Mouse (Mus musculus) NIH3T3 (cell line): ENCODE data around the gene Foxp1.

Experiments
- DNase-seq: peaks from one replicate; pipeline ENCODE4 v3.0.0-alpha.2; 2012; ENCODE audit warnings: low read depth

The Foxp1 gene

GRCm38 (mm10) chr6:99175377-99175776 lies 347.1 kb downstream of the Foxp1 start:
- DNase-seq = peak; percentile 14

GRCm38 (mm10) chr6:99173902-99174210 lies 348.7 kb downstream of the Foxp1 start:
- DNase-seq = peak; percentile 11

GRCm38 (mm10) chr6:99173066-99173901 lies 349.2 kb downstream of the Foxp1 start:
- no peak for DNase-seq

- no peak for DNase-seq
These were observed 349.9 kb downstream of the Foxp1 start for GRCm38 (mm10) chr6:99172589-99172986.

DNA sequence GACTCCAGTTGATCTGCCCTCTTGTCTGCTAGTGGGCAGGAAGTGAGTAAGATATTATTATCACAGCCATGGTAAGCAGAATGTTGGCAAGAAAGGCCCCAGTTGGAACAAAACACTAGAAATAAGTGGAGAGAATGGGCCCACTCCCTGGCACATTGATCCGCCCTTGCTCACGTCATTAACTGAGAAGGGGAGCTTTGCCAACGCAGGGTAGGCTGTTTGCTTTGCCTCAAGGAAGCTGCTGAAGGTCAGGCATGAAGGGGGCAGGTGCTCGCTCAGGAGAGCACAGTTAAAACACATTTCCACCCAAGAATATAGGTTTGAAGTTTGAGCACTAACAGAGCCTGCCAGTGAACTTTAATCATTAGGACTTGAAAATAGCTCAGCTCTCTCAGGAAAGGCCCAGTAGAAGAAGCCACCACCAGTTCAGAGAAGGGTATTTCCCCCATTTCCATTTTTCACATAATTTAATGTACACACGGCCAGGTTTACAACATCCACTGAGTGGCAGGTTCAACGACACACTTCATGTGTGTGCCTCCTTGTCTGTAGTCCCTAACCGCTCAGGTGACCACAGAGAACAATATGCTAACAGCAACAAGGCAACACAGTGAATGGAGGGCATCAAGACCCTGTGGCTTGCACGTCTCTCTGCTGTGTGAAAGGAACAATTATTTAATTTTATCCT lies 350.5 kb downstream of the Foxp1 start:
- DNase-seq = peak; percentile 33

DNA sequence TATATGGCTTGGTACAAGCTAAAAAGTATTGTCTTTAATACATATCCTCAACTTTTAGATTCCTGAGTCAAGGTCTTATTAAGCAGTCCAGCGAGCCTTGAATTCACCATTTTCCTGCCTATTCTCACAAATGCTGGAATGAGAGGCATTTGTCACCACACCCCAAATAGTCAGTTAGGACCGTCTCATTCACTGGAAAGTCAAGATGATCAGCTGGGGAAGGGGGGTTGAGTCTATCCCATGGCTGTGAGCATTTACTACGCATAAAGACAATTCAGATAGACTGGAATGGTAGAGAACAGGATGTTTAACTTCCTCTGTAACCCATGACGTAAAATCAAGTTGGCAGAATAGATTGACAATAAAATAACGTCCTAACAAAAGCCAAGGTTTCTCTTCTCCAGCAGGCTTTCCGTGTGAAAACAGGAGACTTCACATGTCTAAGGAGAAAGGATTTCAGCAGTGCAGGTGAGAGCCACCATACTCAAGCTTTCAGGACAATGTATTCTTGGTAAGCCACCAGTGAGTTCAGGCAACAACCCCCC lies 351.2 kb downstream of the Foxp1 start:
- DNase-seq = no peak

- no peak for DNase-seq
These were observed 353.8 kb downstream of the Foxp1 start for GRCm38 (mm10) chr6:99168727-99169126.

DNA sequence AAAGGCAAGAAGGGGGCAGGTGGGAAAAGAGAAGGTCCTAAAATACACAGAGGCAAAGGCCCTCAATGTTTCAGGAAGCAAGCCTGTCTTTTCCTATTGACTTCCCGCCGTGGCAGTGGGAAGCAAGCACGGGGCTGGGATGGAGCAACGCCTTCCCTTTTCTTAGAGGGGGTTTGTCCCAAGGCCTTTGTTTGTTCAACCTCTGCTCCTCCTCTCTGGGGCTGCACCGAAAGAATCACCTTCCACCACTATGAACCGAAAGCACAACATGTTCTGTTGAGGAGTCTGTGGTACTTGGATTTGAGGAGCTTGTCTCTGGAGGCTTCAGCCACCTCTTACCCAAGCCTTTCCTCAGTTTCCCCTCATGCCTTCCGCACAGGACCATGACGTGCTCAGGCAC lies 355.5 kb downstream of the Foxp1 start:
- DNase-seq = no peak

- no peak for DNase-seq
These were observed 356.4 kb downstream of the Foxp1 start for GRCm38 (mm10) chr6:99166169-99166568.

GRCm38 (mm10) chr6:99164760-99165159 lies 357.8 kb downstream of the Foxp1 start:
- no peak for DNase-seq

GRCm38 (mm10) chr6:99162716-99163115 lies 359.8 kb downstream of the Foxp1 start:
- DNase-seq = no peak

- DNase-seq = no peak
These were observed 362.2 kb downstream of the Foxp1 start for GRCm38 (mm10) chr6:99160348-99160693.

DNA sequence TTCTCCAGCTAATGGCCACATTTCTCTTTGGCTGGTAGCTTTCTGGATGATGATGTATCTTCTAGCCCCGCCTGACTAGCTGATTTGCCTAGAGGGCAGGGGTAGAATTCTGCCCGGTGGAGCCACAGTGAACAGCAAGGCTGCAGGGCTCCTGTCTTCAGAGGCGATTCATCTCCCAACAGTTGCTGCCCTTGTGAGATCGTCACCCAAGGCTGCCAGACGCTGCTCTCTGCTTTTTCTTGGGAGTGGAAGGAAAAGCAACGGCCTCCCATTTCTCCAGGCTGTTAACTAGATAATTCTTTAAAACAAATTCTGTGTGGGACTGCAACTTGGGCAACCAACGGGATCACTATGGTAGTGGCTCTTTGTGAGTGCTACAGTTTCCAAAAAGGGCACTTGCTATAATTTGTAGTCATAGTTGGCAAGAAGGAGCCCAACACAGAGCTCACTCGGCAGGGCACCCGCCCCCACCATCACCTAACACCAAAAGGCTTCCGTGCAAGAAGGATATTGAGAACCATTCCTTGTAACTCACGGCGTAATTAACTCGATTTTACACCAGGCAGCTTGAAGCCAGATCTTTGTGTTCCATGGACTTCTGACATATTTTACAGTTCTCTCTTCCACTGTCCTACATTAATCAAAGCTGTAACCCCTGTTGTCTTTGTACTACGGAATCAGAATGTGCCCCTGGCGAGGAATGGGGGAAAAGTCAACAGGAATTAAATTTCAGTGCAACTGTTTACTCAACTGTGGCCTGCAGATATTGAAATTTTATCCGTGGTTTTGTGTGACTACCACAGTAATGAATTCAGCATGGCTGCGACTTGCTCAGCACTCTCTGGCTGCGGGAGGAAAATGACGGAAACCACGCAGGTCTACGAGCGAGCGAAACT lies 362.8 kb downstream of the Foxp1 start:
- DNase-seq = peak; percentile 65

GRCm38 (mm10) chr6:99153682-99154081 lies 368.8 kb downstream of the Foxp1 start:
- no peak for DNase-seq

GRCm38 (mm10) chr6:99146400-99146905 lies 376.1 kb downstream of the Foxp1 start:
- DNase-seq = peak; percentile 35

DNA sequence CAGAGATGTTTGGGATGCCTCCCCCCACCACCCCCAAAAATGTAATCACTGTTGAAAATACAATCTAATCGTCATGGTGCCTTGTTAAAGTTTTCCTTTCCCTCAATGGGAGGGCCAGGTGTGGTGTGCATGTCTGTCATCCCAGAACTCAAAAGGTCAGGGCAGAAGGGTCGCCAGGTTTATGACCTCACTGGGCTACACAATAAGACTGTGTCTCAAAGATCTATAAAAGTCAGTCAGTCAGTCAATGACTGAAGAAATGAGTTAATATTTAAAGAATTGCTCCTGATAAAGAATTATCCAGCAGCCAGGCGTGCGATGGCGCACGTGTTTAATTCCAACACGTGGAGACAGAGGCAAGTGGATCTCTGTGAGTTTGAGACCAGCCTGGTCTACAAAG lies 377.5 kb downstream of the Foxp1 start:
- no peak for DNase-seq

GRCm38 (mm10) chr6:99143756-99144036 lies 378.8 kb downstream of the Foxp1 start:
- DNase-seq = peak; percentile 43

DNA sequence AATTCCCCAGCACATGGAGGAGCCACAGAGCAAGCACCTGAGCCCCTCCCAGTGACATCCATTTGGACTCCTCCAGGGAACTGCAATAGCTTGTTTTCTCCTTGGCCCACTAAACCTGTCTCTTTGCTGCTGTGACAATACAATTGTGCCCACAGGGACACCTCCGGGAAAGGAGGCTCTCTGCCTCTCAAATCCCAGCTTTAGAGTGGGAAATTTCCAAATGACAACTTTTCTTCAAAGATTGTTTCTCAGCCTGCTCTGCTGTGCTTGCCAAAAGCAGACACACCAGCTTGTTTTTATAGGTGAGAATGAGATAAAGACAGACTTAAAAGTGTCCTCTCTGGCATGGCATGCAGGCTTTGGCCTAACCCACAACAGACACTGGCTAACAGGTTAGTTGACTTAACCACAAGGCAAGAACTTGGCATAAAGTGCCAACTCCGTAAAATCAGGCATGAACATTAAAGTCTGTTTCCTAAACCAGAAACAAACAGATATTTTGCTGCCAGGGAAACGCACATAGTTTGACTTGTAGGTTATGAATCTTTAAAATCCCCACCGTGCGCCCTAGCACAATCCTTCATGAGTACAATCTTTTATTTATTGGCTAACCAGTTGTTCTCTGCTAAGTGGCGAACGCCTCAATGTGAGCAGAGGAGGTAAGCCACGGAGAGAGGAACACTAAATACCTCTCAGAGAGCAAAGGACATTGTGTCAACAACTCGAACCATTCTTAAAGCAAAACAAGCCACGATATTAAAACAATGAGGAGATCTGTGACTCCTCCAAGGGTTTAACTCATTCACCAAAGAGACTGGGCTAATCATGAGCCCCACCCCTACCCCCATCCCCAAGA lies 379.4 kb downstream of the Foxp1 start:
- peak; percentile 24 for DNase-seq

GRCm38 (mm10) chr6:99138041-99138440 lies 384.5 kb downstream of the Foxp1 start:
- DNase-seq = no peak

- no peak for DNase-seq
These were observed 385.4 kb downstream of the Foxp1 start for GRCm38 (mm10) chr6:99137071-99137470.

- DNase-seq = no peak
These were observed 386.4 kb downstream of the Foxp1 start for GRCm38 (mm10) chr6:99135938-99136729.
